Mouse (Mus musculus): ENCODE results near the gene Slc7a11. TPM values are rescaled to one million over a fixed set of nuclear protein-coding genes. Genes with fewer than 3 reads are reported as not detected.

The Slc7a11 gene
- polyA plus RNA-seq, 1 experiment from 2014 or later = 2.4 TPM

DNA sequence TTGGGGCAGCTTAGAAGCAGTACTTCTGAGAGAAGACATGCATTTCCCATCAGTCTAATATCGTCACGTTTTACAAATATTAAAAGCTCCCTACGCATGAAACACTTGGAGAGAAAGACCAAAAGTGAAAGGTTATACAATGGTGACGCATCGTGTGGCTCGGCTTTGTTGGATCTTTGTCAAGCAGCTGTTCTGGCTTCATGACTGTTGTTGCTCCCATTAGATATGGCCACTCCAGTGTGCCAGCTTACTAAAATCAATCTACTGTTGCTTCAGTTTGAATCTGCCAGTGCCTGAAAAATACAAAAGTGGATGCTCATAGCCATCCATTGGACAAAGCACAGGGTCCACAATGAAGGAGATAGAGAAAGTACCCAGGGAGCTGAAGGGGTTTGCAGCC is 337.9 kb downstream of the Slc7a11 start:
- H3K4me2 ChIP-seq (replicated peaks; ENCODE audit: low read depth) = no peak overlapping the region
- TF ChIP-seq EP300 (optimal IDR thresholded peaks at IDR 0.05) (no peak), CTCF (IDR thresholded peaks at IDR 0.05; ENCODE audit: low read depth) (no peak)
- DNase-seq (ENCODE audit: low spot score) (no peak), ATAC-seq (ENCODE audit: low FRiP score, low TSS enrichment) (no peak)
- H3K27me3 ChIP-seq (ENCODE audit: control insufficient read depth, insufficient read depth, low read length) = no peaks in the 10 kb centered on the region
- no peaks in the 10 kb centered on the region for H3K9me3 ChIP-seq (ENCODE audit: control insufficient read depth, low read length)
- H3K27ac ChIP-seq (replicated peaks) = no peak overlapping the region
- no peak overlapping the region for H3K4me3 ChIP-seq (ENCODE audit: low read depth, low read length)
- no peaks in the 10 kb centered on the region for H3K4me1 ChIP-seq (replicated peaks; ENCODE audit: control insufficient read depth, insufficient read depth)
- H3K9ac ChIP-seq (ENCODE audit: low read length) = no peak overlapping the region
- H3K36me3 ChIP-seq (ENCODE audit: control insufficient read depth, insufficient read depth, low read length) = no peaks in the 10 kb centered on the region
- 66% methylated on average over 6 of the region's 6 CpGs for WGBS

- no peak for ATAC-seq (ENCODE audit: low FRiP score, low TSS enrichment)
- DNase-seq (ENCODE audit: low spot score) = no peak
- WGBS = 75% methylated on average over 7 of the region's 7 CpGs
- Histone ChIP-seq H3K9me3 (ENCODE audit: control insufficient read depth, low read length) (no peaks in the 10 kb centered on the region), H3K4me2 (replicated peaks; ENCODE audit: low read depth) (no peak overlapping the region), H3K27me3 (ENCODE audit: control insufficient read depth, insufficient read depth, low read length) (no peaks in the 10 kb centered on the region), H3K27ac (replicated peaks) (no peak overlapping the region), H3K36me3 (ENCODE audit: control insufficient read depth, insufficient read depth, low read length) (no peaks in the 10 kb centered on the region), H3K4me1 (replicated peaks; ENCODE audit: control insufficient read depth, insufficient read depth) (no peaks in the 10 kb centered on the region), H3K4me3 (ENCODE audit: low read depth, low read length) (no peak overlapping the region), H3K9ac (ENCODE audit: low read length) (no peak overlapping the region)
- no peak for TF ChIP-seq EP300 (optimal IDR thresholded peaks at IDR 0.05)
- no peak for TF ChIP-seq CTCF (IDR thresholded peaks at IDR 0.05; ENCODE audit: low read depth)
Observed at GRCm38 (mm10) chr3:50094404-50095092, 348.9 kb downstream of the Slc7a11 start.

DNA sequence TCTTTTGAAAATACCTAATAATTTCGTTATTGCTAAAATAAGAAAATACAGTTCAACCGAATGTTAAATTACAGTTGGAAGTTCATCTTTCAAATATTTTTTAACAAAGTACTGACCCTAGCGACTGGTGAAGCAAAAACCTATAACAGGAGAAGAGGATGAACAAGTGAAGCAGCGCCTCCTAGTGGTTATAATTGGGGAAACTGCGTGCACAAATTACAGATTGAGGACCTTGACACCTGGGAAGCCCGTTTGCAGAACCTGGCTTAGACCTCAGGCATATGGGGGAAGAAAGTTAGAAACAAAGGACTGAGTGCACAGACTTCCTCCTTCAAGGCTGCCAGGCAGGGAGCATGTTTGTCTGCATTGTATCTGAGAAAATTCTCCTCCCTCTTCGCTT is 366.4 kb downstream of the Slc7a11 start:
- Histone ChIP-seq H3K4me2 (replicated peaks; ENCODE audit: low read depth) (no peak overlapping the region), H3K9ac (ENCODE audit: low read length) (no peak overlapping the region), H3K36me3 (ENCODE audit: control insufficient read depth, insufficient read depth, low read length) (no peaks in the 10 kb centered on the region), H3K27ac (replicated peaks) (no peak overlapping the region), H3K9me3 (ENCODE audit: control insufficient read depth, low read length) (no peaks in the 10 kb centered on the region), H3K27me3 (ENCODE audit: control insufficient read depth, insufficient read depth, low read length) (no peaks in the 10 kb centered on the region), H3K4me3 (ENCODE audit: low read depth, low read length) (no peak overlapping the region), H3K4me1 (replicated peaks; ENCODE audit: control insufficient read depth, insufficient read depth) (no peaks in the 10 kb centered on the region)
- DNase-seq (ENCODE audit: low spot score) = peak; percentile 65
- TF ChIP-seq EP300 (optimal IDR thresholded peaks at IDR 0.05) (no peak), CTCF (IDR thresholded peaks at IDR 0.05; ENCODE audit: low read depth) (peak; percentile 91)
- 20% methylated on average over 7 of the region's 7 CpGs for WGBS
- ATAC-seq (ENCODE audit: low FRiP score, low TSS enrichment) = no peak

- no peak for DNase-seq (ENCODE audit: low spot score)
- Histone ChIP-seq H3K4me2 (replicated peaks; ENCODE audit: low read depth) (no peak overlapping the region), H3K36me3 (ENCODE audit: control insufficient read depth, insufficient read depth, low read length) (no peaks in the 10 kb centered on the region), H3K4me3 (ENCODE audit: low read depth, low read length) (no peak overlapping the region), H3K9me3 (ENCODE audit: control insufficient read depth, low read length) (no peaks in the 10 kb centered on the region), H3K4me1 (replicated peaks; ENCODE audit: control insufficient read depth, insufficient read depth) (no peaks in the 10 kb centered on the region), H3K27me3 (ENCODE audit: control insufficient read depth, insufficient read depth, low read length) (no peaks in the 10 kb centered on the region), H3K9ac (ENCODE audit: low read length) (no peak overlapping the region), H3K27ac (replicated peaks) (no peak overlapping the region)
- ATAC-seq (ENCODE audit: low FRiP score, low TSS enrichment) = no peak
- 85% methylated on average over 4 of the region's 4 CpGs for WGBS
- TF ChIP-seq CTCF (IDR thresholded peaks at IDR 0.05; ENCODE audit: low read depth) = no peak
- no peak for TF ChIP-seq EP300 (optimal IDR thresholded peaks at IDR 0.05)
Observed at GRCm38 (mm10) chr3:50063396-50063795, 380.0 kb downstream of the Slc7a11 start.

DNA sequence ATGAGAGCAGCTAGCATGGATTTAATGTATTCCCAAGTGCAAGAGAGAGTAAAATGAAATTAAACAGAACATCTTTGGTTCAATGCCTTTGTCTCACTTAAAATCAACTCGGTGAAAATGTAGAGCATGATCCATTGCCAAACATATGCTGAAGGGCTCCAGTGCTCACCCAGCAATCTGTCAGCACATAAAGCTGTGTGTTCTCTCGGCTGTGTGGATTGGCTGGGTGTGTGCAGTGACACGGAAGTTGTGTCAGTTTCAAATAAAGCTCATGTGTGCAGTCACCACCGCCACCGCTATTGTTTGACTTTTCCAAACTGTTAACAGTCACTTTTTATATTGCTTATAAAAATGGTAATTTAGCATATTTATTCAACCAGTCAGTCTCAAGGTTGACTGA is 398.7 kb downstream of the Slc7a11 start:
- H3K4me1 ChIP-seq (replicated peaks; ENCODE audit: control insufficient read depth, insufficient read depth) = no peaks in the 10 kb centered on the region
- no peak overlapping the region for H3K4me3 ChIP-seq (ENCODE audit: low read depth, low read length)
- TF ChIP-seq CTCF (IDR thresholded peaks at IDR 0.05; ENCODE audit: low read depth) = no peak
- TF ChIP-seq EP300 (optimal IDR thresholded peaks at IDR 0.05) = no peak
- 34% methylated on average over 5 of the region's 5 CpGs for WGBS
- no peak overlapping the region for H3K4me2 ChIP-seq (replicated peaks; ENCODE audit: low read depth)
- no peak for ATAC-seq (ENCODE audit: low FRiP score, low TSS enrichment)
- H3K27me3 ChIP-seq (ENCODE audit: control insufficient read depth, insufficient read depth, low read length) = no peaks in the 10 kb centered on the region
- no peak overlapping the region for H3K27ac ChIP-seq (replicated peaks)
- DNase-seq (ENCODE audit: low spot score) = no peak
- no peaks in the 10 kb centered on the region for H3K9me3 ChIP-seq (ENCODE audit: control insufficient read depth, low read length)
- H3K36me3 ChIP-seq (ENCODE audit: control insufficient read depth, insufficient read depth, low read length) = no peaks in the 10 kb centered on the region
- no peak overlapping the region for H3K9ac ChIP-seq (ENCODE audit: low read length)

DNA sequence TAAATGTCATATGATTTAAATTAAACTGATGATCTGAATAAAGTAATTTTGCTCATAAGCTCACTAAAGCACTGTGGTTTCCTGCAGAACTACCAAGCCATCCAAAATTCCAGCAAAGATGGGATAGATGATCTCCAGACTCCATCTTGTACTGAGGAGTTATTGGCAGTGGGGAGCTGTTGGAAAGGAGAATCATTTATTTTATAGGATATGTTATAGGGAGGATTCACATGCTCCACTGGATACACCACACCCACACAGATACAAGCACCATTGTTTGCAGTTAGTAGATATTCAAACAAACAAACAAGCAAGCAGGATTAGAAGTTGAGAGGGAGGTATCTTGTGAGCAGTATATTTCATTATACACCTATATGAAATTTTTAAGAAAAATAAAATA is 399.3 kb downstream of the Slc7a11 start:
- Histone ChIP-seq H3K9me3 (ENCODE audit: control insufficient read depth, low read length) (no peaks in the 10 kb centered on the region), H3K4me2 (replicated peaks; ENCODE audit: low read depth) (no peak overlapping the region), H3K4me1 (replicated peaks; ENCODE audit: control insufficient read depth, insufficient read depth) (no peaks in the 10 kb centered on the region), H3K27ac (replicated peaks) (no peak overlapping the region), H3K27me3 (ENCODE audit: control insufficient read depth, insufficient read depth, low read length) (no peaks in the 10 kb centered on the region), H3K4me3 (ENCODE audit: low read depth, low read length) (no peak overlapping the region), H3K36me3 (ENCODE audit: control insufficient read depth, insufficient read depth, low read length) (no peaks in the 10 kb centered on the region), H3K9ac (ENCODE audit: low read length) (no peak overlapping the region)
- DNase-seq (ENCODE audit: low spot score) = no peak
- no peak for ATAC-seq (ENCODE audit: low FRiP score, low TSS enrichment)
- TF ChIP-seq EP300 (optimal IDR thresholded peaks at IDR 0.05) (no peak), CTCF (IDR thresholded peaks at IDR 0.05; ENCODE audit: low read depth) (no peak)
